Mouse (Mus musculus) large intestine, adult 2 months (tissue): Measurements from ENCODE around the gene Flt3l. TPM values are rescaled to one million over a fixed set of nuclear protein-coding genes. Genes with fewer than 3 reads are reported as not detected.
"Not testable (repeated sequence)": the region's sequence is repeated elsewhere in the genome, so short reads cannot be mapped to it uniquely, and the experiment has no call there.

ENCODE experiments used
- DNase-seq: peaks from one replicate; pipeline ENCODE4 v3.0.0-alpha.2; 2012; ENCODE audit warnings: low read depth, low spot score
- WGBS: fragments of 180-500 bp; shearing (Covaris S2); methylation state at CpG from one replicate; pipeline ENCODE4 v1.1.7; 2018; 5-methylcytosine and 5-hydroxymethylcytosine counted together
- polyA plus RNA-seq: library from polyadenylated mRNA; depleted of rRNA; stranded (reverse); fragments of >200 nt; gene quantifications from 2 replicates; pipeline ENCODE4 v1.2.3, GENCODE M21; 2012

The Flt3l gene
- polyA plus RNA-seq, 1 experiment, result 30.5 TPM

GRCm38 (mm10) chr7:45164833-45165232, 28.6 kb upstream of the Flt3l start:
- DNase-seq, result no peak
- WGBS, result 68% methylated on average over 5 of the region's 5 CpGs

- WGBS, result 3% methylated on average over 41 of the region's 41 CpGs
- DNase-seq, result no peak
Observed at GRCm38 (mm10) chr7:45163735-45164490, 27.7 kb upstream of the Flt3l start, which contains the start of gene Slc17a7. TSS of gene Slc17a7 (plus strand) at chr7:45163949.

GRCm38 (mm10) chr7:45162996-45163615, 26.9 kb upstream of the Flt3l start:
- 69% methylated on average over 9 of the region's 9 CpGs for WGBS
- no peak for DNase-seq

DNA sequence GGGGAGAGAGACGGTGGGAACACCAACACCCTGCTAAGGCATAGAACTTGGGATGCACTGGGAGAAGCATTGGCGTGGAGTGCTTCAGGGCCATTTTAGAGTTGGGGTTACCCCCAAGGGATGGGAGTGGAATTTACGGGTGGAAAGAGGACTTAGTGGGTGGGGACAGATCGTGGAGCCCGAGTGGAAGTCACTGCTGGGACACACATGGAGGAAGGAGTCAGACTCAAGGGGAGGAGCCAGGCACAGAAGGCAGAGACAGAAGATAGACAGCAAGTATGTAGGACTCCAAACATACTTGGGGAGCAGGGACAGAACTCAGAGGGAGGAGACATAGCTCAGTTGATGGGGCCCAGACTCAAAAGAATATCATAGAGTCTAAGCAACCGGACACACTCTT, 26.3 kb upstream of the Flt3l start:
- WGBS, result 24% methylated on average over 6 of the region's 6 CpGs
- DNase-seq, result no peak

- 4% methylated on average over 35 of the region's 35 CpGs for WGBS
- DNase-seq, result peak; percentile 44
Observed at GRCm38 (mm10) chr7:45161612-45162473, 25.6 kb upstream of the Flt3l start.

GRCm38 (mm10) chr7:45160866-45161265, 24.6 kb upstream of the Flt3l start:
- 88% methylated on average over 3 of the region's 3 CpGs for WGBS
- no peak for DNase-seq

GRCm38 (mm10) chr7:45160316-45160800, 24.1 kb upstream of the Flt3l start:
- WGBS, result 91% methylated on average over 6 of the region's 6 CpGs
- no peak for DNase-seq

- 91% methylated on average over 6 of the region's 6 CpGs for WGBS
- DNase-seq, result no peak
Observed at GRCm38 (mm10) chr7:45158991-45159390, 22.8 kb upstream of the Flt3l start.

DNA sequence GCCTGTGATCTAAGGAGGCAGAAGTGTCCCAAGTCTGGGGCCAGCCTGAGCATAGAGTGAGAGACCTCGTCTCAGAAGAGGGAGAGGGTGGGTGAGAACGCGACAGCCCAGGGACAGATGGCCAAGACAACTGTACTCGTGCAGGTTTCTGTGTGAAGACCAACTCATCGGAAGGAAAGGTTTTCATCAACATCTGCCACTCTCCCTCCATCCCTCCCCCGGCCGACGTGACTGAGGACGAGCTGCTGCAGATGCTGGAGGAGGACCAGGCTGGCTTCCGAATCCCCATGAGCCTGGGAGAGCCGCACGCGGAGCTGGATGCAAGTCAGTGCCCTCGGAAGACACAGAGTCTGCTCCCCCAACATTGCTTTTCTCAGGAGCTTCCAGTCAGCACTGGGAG, 21.2 kb upstream of the Flt3l start:
- 88% methylated on average over 14 of the region's 14 CpGs for WGBS
- no peak for DNase-seq

- WGBS, result 95% methylated on average over 15 of the region's 15 CpGs
- no peak for DNase-seq
Observed at GRCm38 (mm10) chr7:45156206-45156605, 20.0 kb upstream of the Flt3l start.

DNA sequence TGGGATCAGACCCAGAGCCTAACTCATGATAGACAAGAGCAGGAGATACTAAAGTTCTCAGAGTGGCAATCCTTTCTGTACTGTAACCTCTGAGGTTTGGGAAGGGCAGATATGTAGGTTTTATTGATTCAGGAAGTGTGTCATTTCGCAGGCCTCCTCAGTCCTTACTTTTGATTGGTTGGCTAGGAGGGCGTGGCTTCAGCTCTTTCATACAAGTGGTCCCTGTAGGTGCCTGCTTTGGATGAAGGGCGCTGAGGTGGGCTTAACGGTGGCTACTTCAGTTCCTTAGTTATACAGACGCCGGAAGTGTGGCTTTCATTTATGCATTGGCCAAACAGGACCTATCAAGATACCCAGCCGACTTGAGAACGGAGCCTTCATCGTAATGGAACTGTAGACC, 19.4 kb upstream of the Flt3l start:
- WGBS, result 78% methylated on average over 9 of the region's 9 CpGs
- DNase-seq, result no peak

DNA sequence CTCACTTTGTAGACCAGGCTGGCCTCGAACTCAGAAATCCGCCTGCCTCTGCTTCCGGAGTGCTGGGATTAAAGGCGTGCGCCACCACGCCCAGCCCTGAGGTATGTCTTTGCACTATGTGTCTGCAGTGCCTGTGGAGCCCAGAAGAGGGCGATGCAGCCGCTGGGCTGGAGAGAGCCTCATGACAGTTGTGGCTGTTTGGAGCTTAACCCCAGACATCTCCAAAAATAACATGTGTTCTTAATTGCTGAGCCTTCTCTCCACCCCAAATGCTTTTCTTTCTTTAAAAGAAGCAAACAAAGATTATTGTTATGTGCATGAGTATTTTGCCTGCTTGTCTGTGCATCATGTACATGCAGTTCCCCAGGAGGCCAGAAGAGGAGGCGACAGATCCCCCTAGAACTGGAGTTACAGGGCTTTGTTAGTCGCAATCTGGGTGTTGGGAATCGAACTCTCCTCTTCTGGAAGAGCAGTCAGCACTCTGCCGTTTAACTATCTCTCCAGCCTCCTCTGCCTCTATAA, 18.8 kb upstream of the Flt3l start:
- DNase-seq, result no peak
- 52% methylated on average over 12 of the region's 12 CpGs for WGBS

DNA sequence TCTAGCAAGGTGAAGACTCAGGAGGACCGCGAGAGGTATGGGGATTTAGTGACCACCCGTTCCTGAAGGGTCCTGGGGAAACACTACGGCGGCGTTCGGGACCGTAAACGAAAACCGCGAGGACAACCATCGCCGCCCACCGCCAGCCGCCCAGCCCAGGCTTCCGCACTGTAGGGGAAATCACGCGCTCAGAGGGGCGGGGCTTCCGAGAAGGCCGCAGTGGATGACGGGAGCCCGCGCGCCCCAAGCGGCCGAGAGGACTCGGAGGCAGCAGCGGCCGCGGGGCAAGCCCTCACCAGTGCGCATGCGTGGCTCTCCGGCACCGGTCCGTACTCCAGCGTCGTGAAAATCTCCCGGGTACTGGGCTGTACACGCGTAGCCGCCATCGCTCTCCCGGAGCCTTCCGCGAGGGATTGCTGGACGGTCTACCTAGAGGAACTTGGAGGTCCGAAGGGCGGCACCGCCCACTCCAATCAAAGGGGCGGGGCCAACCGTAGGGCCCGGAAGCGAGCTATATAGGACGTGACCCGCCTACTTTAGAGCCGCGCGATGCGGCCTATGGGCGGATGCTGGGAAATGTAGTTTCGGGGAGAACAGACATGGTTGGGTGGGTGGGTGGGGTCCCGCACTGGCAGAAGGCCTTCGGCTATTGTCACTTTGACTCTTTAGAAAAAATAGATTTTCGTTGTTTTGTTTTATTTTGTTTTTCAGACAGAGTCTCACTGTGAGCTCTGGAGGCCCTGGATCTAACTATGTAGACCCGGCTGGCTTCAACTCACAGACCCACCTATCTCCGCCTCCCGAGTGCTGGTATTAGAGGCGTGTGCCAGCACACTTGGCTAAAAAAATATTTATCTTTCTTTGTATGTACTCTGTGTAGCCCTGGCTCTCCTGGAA, 18.1 kb upstream of the Flt3l start, which contains the start of the genes Pih1d1 and Aldh16a1:
Pih1d1 (plus strand) TSS at position 208 of the 897 bp plus-strand sequence.
Aldh16a1 (minus strand) TSS at position 489 of the 897 bp plus-strand sequence.
- under 1% methylated on average over 69 of the region's 69 CpGs for WGBS
- DNase-seq, result peak; percentile 83

GRCm38 (mm10) chr7:45153586-45153985, 17.4 kb upstream of the Flt3l start:
- under 1% methylated on average over 5 of the region's 5 CpGs for WGBS
- no peak for DNase-seq

GRCm38 (mm10) chr7:45153052-45153451, 16.8 kb upstream of the Flt3l start:
- not testable (repeated sequence) for DNase-seq
- 57% methylated on average over 2 of the region's 2 CpGs for WGBS

- 63% methylated on average over 11 of the region's 11 CpGs for WGBS
- DNase-seq, result no peak
Observed at GRCm38 (mm10) chr7:45151303-45151702, 15.1 kb upstream of the Flt3l start.

DNA sequence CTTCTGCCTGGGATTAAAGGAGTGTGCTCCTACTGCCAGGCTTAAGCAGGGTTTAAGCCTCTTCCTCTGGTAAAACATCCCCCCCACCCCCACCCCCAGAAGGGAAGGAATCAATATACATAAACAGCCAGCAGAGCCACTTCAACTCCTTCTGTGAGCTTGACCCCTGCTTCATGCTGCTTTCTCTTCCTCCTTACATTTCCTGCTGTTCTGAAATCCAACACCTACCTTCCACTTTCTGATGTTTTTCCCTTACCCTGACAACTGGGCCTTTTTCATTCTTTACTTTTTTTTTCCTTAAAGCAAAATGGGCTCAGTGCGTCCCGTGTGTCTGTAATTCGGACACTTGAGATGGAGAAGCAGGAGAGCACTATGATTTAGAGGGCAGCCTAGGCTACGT, 14.1 kb upstream of the Flt3l start:
- WGBS, result 78% methylated on average over 4 of the region's 4 CpGs

DNA sequence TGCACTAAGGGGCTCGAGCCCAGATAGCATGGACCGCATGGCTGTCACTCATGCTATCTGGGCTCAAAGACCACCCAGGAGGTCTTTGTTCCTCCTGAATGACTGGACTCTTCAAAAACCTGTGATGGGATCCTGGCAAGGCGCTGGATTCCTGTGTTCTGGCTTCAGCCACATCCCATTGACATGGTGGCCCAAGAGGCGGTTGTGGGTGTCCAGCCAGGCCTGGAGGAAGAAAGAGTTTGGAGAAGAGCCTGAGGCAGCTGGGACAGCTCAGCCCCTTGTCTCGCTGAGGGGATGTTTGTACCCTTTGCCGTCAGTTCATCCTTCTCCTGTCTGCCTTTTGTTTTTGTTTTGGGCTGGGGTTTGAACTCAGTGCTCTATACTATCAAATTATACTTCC, 13.3 kb upstream of the Flt3l start:
- 83% methylated on average over 6 of the region's 6 CpGs for WGBS
- no peak for DNase-seq

More for the DNA sequence above, 14.1 kb upstream of the Flt3l start:
- DNase-seq, result no peak
